ENCODE assay signal across 8 mouse cellular contexts in genomic region chr12:33717601-33718260, GRCm38 (mm10).
DNase-seq lines count a peak whose midpoint lies in the region; ATAC-seq lines count a peak whose summit lies in the region.

No protein-coding gene starts in this region.

- peaks cover 9% of the 10 kb centered on the region for H3K4me1 ChIP-seq in lung, embryonic 15.5 days
- no peaks in the 10 kb centered on the region; the same call in 1 of the 2 replicates for H3K4me1 ChIP-seq in hindbrain, embryonic 16.5 days (ENCODE audit: control insufficient read depth, insufficient read depth, low read depth, low read length)

- peak; percentile 6 for DNase-seq in adrenal gland, postnatal 10 days
- DNase-seq in adrenal gland, postnatal 25 days: no peak
- no peak for DNase-seq in lung, adult 18-20 months
- peak; percentile 3 for DNase-seq in right cerebral cortex, postnatal 4 days
- DNase-seq in testis, postnatal 10 days (ENCODE audit: low spot score): no peak
- no peak for DNase-seq in B cell, adult 2 months

- H3K27me3 ChIP-seq in lung, embryonic 15.5 days: no peaks in the 10 kb centered on the region
- H3K27me3 ChIP-seq in hindbrain, embryonic 16.5 days (replicated peaks; ENCODE audit: control insufficient read depth, insufficient read depth, low read length): no peaks in the 10 kb centered on the region

- no peaks in the 10 kb centered on the region for H3K9me3 ChIP-seq in lung, embryonic 15.5 days
- no peaks in the 10 kb centered on the region for H3K9me3 ChIP-seq in hindbrain, embryonic 16.5 days (ENCODE audit: control insufficient read depth, low read length)

- no peak for ATAC-seq in lung, embryonic 15.5 days (ENCODE audit: borderline replicate concordance, extremely low read depth, low FRiP score, low TSS enrichment)
- ATAC-seq in hindbrain, embryonic 16.5 days: peak; percentile 70

- H3K4me3 ChIP-seq in lung, embryonic 15.5 days: 0 out of 2 replicates have a peak overlapping the region, but pooled peaks have one; percentile 7
- no peak overlapping the region for H3K4me3 ChIP-seq in hindbrain, embryonic 16.5 days (ENCODE audit: low read length)

- peak overlapping the region; percentile 40 for H3K4me2 ChIP-seq in lung, embryonic 15.5 days
- H3K4me2 ChIP-seq in hindbrain, embryonic 16.5 days (ENCODE audit: low read length): peak overlapping the region; percentile 47

- no peak overlapping the region for H3K27ac ChIP-seq in lung, embryonic 15.5 days
- H3K27ac ChIP-seq in hindbrain, embryonic 16.5 days (ENCODE audit: low read depth, low read length): no peak overlapping the region

- 7% methylated on average over 14 of the region's 14 CpGs for WGBS in lung, embryonic 15.5 days
- WGBS in hindbrain, embryonic 16.5 days: 31% methylated on average over 14 of the region's 14 CpGs

- no peaks in the 10 kb centered on the region for H3K36me3 ChIP-seq in lung, embryonic 15.5 days
- no peaks in the 10 kb centered on the region for H3K36me3 ChIP-seq in hindbrain, embryonic 16.5 days (ENCODE audit: control insufficient read depth, insufficient read depth, low read length)

- H3K9ac ChIP-seq in lung, embryonic 15.5 days: peak overlapping the region; percentile 13; the same call in 1 of the 2 replicates
- H3K9ac ChIP-seq in hindbrain, embryonic 16.5 days (ENCODE audit: low read depth, low read length): no peak overlapping the region; the same call in 1 of the 2 replicates

Comparison
In these comparisons a context has a peak if more than half of its experiments do, and no peak if none do; other contexts are left out.
1. DNase-seq: peak in adrenal gland, postnatal 10 days (single experiment) and right cerebral cortex, postnatal 4 days (single experiment); none in adrenal gland, postnatal 25 days (single experiment), lung, adult 18-20 months (0 of 2), testis, postnatal 10 days (single experiment) and B cell, adult 2 months (0 of 2).